Mouse (Mus musculus) heart, postnatal 36 days (tissue): ENCODE measurements around the gene Chml. TPM values are rescaled to one million over a fixed set of nuclear protein-coding genes. Genes with fewer than 3 reads are reported as not detected.

Source experiments
- DNase-seq, 2 experiments: peaks; one replicate each; pipeline ENCODE4 v3.0.0; 2021 to 2022
- intact Hi-C: fragments of 180-260 bp; cut with DNase I; formaldehyde crosslinking; loops from one replicate; pipeline ENCODE4 v1.15.1; 2025
- total RNA-seq, 2 experiments: library from RNA; stranded (reverse); gene quantifications; 2 replicates each; pipeline ENCODE4 v1.2.3; 2021

The Chml gene
- total RNA-seq, 2 experiments from 2014 or later = 10.1 to 10.6 TPM

GRCm38 (mm10) chr1:175668666-175669405, 23.9 kb downstream of the Chml start:
- DNase-seq = no peak
- intact Hi-C loops = loop anchor here (10.0 kb wide), 1 partner anchor 544 kb away; no protein-coding TSS in a partner anchor

GRCm38 (mm10) chr1:175659900-175660299, 32.8 kb downstream of the Chml start:
- DNase-seq = no peak
- intact Hi-C loops = loop anchor here (10.0 kb wide), 1 partner anchor 535 kb away; no protein-coding TSS in a partner anchor

- intact Hi-C loops = no loop called here
- no peak for DNase-seq
Measured at GRCm38 (mm10) chr1:175648615-175649014, 44.1 kb downstream of the Chml start.

- intact Hi-C loops = no loop called here
- no peak for DNase-seq
Measured at GRCm38 (mm10) chr1:175646952-175647351, 45.7 kb downstream of the Chml start.

- no peak for DNase-seq
Measured at GRCm38 (mm10) chr1:175643496-175644265, 49.0 kb downstream of the Chml start.

GRCm38 (mm10) chr1:175640435-175641150, 52.1 kb downstream of the Chml start:
- intact Hi-C loops = no loop called here
- no peak for DNase-seq

More at GRCm38 (mm10) chr1:175643496-175644265, 49.0 kb downstream of the Chml start:
- intact Hi-C loops = no loop called here

- no peak for DNase-seq
- intact Hi-C loops = no loop called here
Measured at GRCm38 (mm10) chr1:175639072-175639471, 53.6 kb downstream of the Chml start.

- no peak for DNase-seq
- intact Hi-C loops = no loop called here
Measured at GRCm38 (mm10) chr1:175637677-175638076, 55.0 kb downstream of the Chml start.

- DNase-seq = no peak
- intact Hi-C loops = no loop called here
Measured at GRCm38 (mm10) chr1:175632470-175632869, 60.2 kb downstream of the Chml start.

Other genes with a start within 250 kb of the Chml start
- 1 to 10 TPM; 1.4 to 1.7 TPM for gene Rgs7, start 200.4 kb downstream of the Chml start, total RNA-seq
- gene Kmo, start 72.5 kb downstream of the Chml start, total RNA-seq = under 1 TPM; 0.44 to 0.51 TPM
- 100 to 1,000 TPM; 598 to 639 TPM for gene Fh1, start 67.3 kb downstream of the Chml start, total RNA-seq
- gene Opn3, start 125 bp downstream of the Chml start, total RNA-seq = 1 to 10 TPM; 7.2 to 9.9 TPM
- not detected for gene Wdr64, start 5.7 kb upstream of the Chml start, total RNA-seq
- under 1 TPM; 0.11 to 0.53 TPM for gene Exo1, start 187.7 kb upstream of the Chml start, total RNA-seq
- gene Gm38100, start 227.4 kb upstream of the Chml start, total RNA-seq = not detected